Mouse (Mus musculus): ENCODE data around the gene Scn8a.

The Scn8a gene

GRCm38 (mm10) chr15:100961561-100961960 is 91.9 kb downstream of the Scn8a start:
- DNase-seq: no peak

- DNase-seq: no peak
Measured at GRCm38 (mm10) chr15:100971443-100971842, 101.8 kb downstream of the Scn8a start.

GRCm38 (mm10) chr15:100972795-100973194 is 103.1 kb downstream of the Scn8a start:
- no peak for DNase-seq

- DNase-seq: no peak
Measured at GRCm38 (mm10) chr15:100974679-100975078, 105.0 kb downstream of the Scn8a start.

- DNase-seq: peak; percentile 67
Measured at GRCm38 (mm10) chr15:100983427-100984153, 113.9 kb downstream of the Scn8a start.

- DNase-seq: no peak
Measured at GRCm38 (mm10) chr15:100984154-100984893, 114.7 kb downstream of the Scn8a start.

- DNase-seq: no peak
Measured at GRCm38 (mm10) chr15:100986479-100986878, 116.8 kb downstream of the Scn8a start.

GRCm38 (mm10) chr15:100987031-100987430 is 117.4 kb downstream of the Scn8a start:
- DNase-seq: no peak

GRCm38 (mm10) chr15:100990283-100990682 is 120.6 kb downstream of the Scn8a start:
- no peak for DNase-seq

GRCm38 (mm10) chr15:100997090-100997489 is 127.4 kb downstream of the Scn8a start:
- peak; percentile 55 for DNase-seq

GRCm38 (mm10) chr15:101001685-101002084 is 132.0 kb downstream of the Scn8a start:
- no peak for DNase-seq

GRCm38 (mm10) chr15:101002466-101002865 is 132.8 kb downstream of the Scn8a start:
- no peak for DNase-seq

GRCm38 (mm10) chr15:101004538-101004937 is 134.9 kb downstream of the Scn8a start:
- DNase-seq: no peak

GRCm38 (mm10) chr15:101005717-101006116 is 136.1 kb downstream of the Scn8a start:
- no peak for DNase-seq

GRCm38 (mm10) chr15:101006251-101007040 is 136.8 kb downstream of the Scn8a start:
- no peak for DNase-seq

GRCm38 (mm10) chr15:101007236-101007635 is 137.6 kb downstream of the Scn8a start:
- DNase-seq: no peak

- peak; percentile 46 for DNase-seq
Measured at GRCm38 (mm10) chr15:101008386-101009010, 138.8 kb downstream of the Scn8a start.

GRCm38 (mm10) chr15:101011352-101011751 is 141.7 kb downstream of the Scn8a start:
- no peak for DNase-seq

- no peak for DNase-seq
Measured at GRCm38 (mm10) chr15:101028960-101029359, 159.3 kb downstream of the Scn8a start.

- no peak for DNase-seq
Measured at GRCm38 (mm10) chr15:101039651-101040050, 170.0 kb downstream of the Scn8a start.

- DNase-seq: no peak
Measured at GRCm38 (mm10) chr15:101041966-101042365, 172.3 kb downstream of the Scn8a start.

GRCm38 (mm10) chr15:101042613-101043012 is 173.0 kb downstream of the Scn8a start:
- DNase-seq: peak; percentile 72

GRCm38 (mm10) chr15:101044531-101044930 is 174.9 kb downstream of the Scn8a start:
- no peak for DNase-seq
